Mouse (Mus musculus): Measurements from ENCODE around the gene Mroh7. TPM values are rescaled to one million over a fixed set of nuclear protein-coding genes. Genes with fewer than 3 reads are reported as not detected.

The Mroh7 gene
- total and polyA plus RNA-seq, 3 experiments, result 0.29 to 1.2 (median 0.34) TPM

GRCm38 (mm10) chr4:106644218-106644610 is 86.5 kb downstream of the Mroh7 start:
- 67% methylated on average over 6 of the region's 6 CpGs for WGBS
- intact Hi-C loops (cut with DNase I), result no loop called here
- no peaks in the 10 kb centered on the region for H3K27me3 ChIP-seq (ENCODE audit: control insufficient read depth, insufficient read depth, low read length)
- no peak overlapping the region; the same call in 1 of the 2 replicates for H3K27ac ChIP-seq
- H3K9ac ChIP-seq (ENCODE audit: low read depth, low read length), result no peak overlapping the region
- no peak overlapping the region for H3K4me3 ChIP-seq
- TF ChIP-seq POLR2A (IDR thresholded peaks at IDR 0.05; ENCODE audit: insufficient read depth, low read depth, low read length) (no peak), CTCF (IDR thresholded peaks at IDR 0.05) (no peak), EP300 (IDR thresholded peaks at IDR 0.05; ENCODE audit: insufficient read depth, low read depth, low read length) (no peak)
- H3K36me3 ChIP-seq (ENCODE audit: control insufficient read depth, insufficient read depth, low read length), result no peaks in the 10 kb centered on the region
- DNase-seq, result no peak
- peaks cover 1% of the 10 kb centered on the region for H3K4me1 ChIP-seq (ENCODE audit: control insufficient read depth, insufficient read depth, low read length)
- no peaks in the 10 kb centered on the region for H3K79me2 ChIP-seq (replicated peaks; ENCODE audit: control insufficient read depth, insufficient read depth, low read length)

GRCm38 (mm10) chr4:106643483-106644217 is 87.1 kb downstream of the Mroh7 start:
- intact Hi-C loops (cut with DNase I), result no loop called here
- H3K4me3 ChIP-seq, result no peak overlapping the region
- no peak overlapping the region for H3K9ac ChIP-seq (ENCODE audit: low read depth, low read length)
- H3K79me2 ChIP-seq (replicated peaks; ENCODE audit: control insufficient read depth, insufficient read depth, low read length), result no peaks in the 10 kb centered on the region
- H3K27ac ChIP-seq, result no peak overlapping the region
- no peak for TF ChIP-seq CTCF (IDR thresholded peaks at IDR 0.05)
- TF ChIP-seq POLR2A (IDR thresholded peaks at IDR 0.05; ENCODE audit: insufficient read depth, low read depth, low read length), result no peak
- TF ChIP-seq EP300 (IDR thresholded peaks at IDR 0.05; ENCODE audit: insufficient read depth, low read depth, low read length), result no peak
- no peak for DNase-seq
- WGBS, result 18% methylated on average over 8 of the region's 8 CpGs
- H3K36me3 ChIP-seq (ENCODE audit: control insufficient read depth, insufficient read depth, low read length), result no peaks in the 10 kb centered on the region
- peaks cover 1% of the 10 kb centered on the region for H3K4me1 ChIP-seq (ENCODE audit: control insufficient read depth, insufficient read depth, low read length)
- no peaks in the 10 kb centered on the region for H3K27me3 ChIP-seq (ENCODE audit: control insufficient read depth, insufficient read depth, low read length)

GRCm38 (mm10) chr4:106634086-106634479 is 96.6 kb downstream of the Mroh7 start:
- Histone ChIP-seq H3K27me3 (ENCODE audit: control insufficient read depth, insufficient read depth, low read length) (no peaks in the 10 kb centered on the region), H3K36me3 (ENCODE audit: control insufficient read depth, insufficient read depth, low read length) (no peaks in the 10 kb centered on the region), H3K4me1 (ENCODE audit: control insufficient read depth, insufficient read depth, low read length) (no peaks in the 10 kb centered on the region), H3K79me2 (replicated peaks; ENCODE audit: control insufficient read depth, insufficient read depth, low read length) (no peaks in the 10 kb centered on the region), H3K4me3 (no peak overlapping the region), H3K27ac (no peak overlapping the region), H3K9ac (ENCODE audit: low read depth, low read length) (no peak overlapping the region)
- 41% methylated on average over 9 of the region's 9 CpGs for WGBS
- no peak for DNase-seq
- TF ChIP-seq CTCF (IDR thresholded peaks at IDR 0.05), result no peak
- TF ChIP-seq POLR2A (IDR thresholded peaks at IDR 0.05; ENCODE audit: insufficient read depth, low read depth, low read length), result no peak
- TF ChIP-seq EP300 (IDR thresholded peaks at IDR 0.05; ENCODE audit: insufficient read depth, low read depth, low read length), result no peak
- intact Hi-C loops (cut with DNase I), result loop anchor here (5.0 kb wide), 1 partner anchor 528 kb away; no protein-coding TSS in a partner anchor

GRCm38 (mm10) chr4:106633281-106634085 is 97.2 kb downstream of the Mroh7 start:
- Histone ChIP-seq H3K4me3 (no peak overlapping the region), H3K79me2 (replicated peaks; ENCODE audit: control insufficient read depth, insufficient read depth, low read length) (no peaks in the 10 kb centered on the region), H3K36me3 (ENCODE audit: control insufficient read depth, insufficient read depth, low read length) (no peaks in the 10 kb centered on the region), H3K27ac (no peak overlapping the region), H3K9ac (ENCODE audit: low read depth, low read length) (no peak overlapping the region), H3K4me1 (ENCODE audit: control insufficient read depth, insufficient read depth, low read length) (no peaks in the 10 kb centered on the region), H3K27me3 (ENCODE audit: control insufficient read depth, insufficient read depth, low read length) (no peaks in the 10 kb centered on the region)
- no peak for DNase-seq
- 31% methylated on average over 8 of the region's 8 CpGs for WGBS
- TF ChIP-seq CTCF (IDR thresholded peaks at IDR 0.05), result no peak
- TF ChIP-seq EP300 (IDR thresholded peaks at IDR 0.05; ENCODE audit: insufficient read depth, low read depth, low read length), result no peak
- no peak for TF ChIP-seq POLR2A (IDR thresholded peaks at IDR 0.05; ENCODE audit: insufficient read depth, low read depth, low read length)
- intact Hi-C loops (cut with DNase I), result loop anchor here (5.0 kb wide), 1 partner anchor 529 kb away; no protein-coding TSS in a partner anchor

GRCm38 (mm10) chr4:106632313-106632712 is 98.4 kb downstream of the Mroh7 start:
- H3K36me3 ChIP-seq (ENCODE audit: control insufficient read depth, insufficient read depth, low read length), result no peaks in the 10 kb centered on the region
- no peaks in the 10 kb centered on the region for H3K27me3 ChIP-seq (ENCODE audit: control insufficient read depth, insufficient read depth, low read length)
- H3K79me2 ChIP-seq (replicated peaks; ENCODE audit: control insufficient read depth, insufficient read depth, low read length), result no peaks in the 10 kb centered on the region
- H3K9ac ChIP-seq (ENCODE audit: low read depth, low read length), result no peak overlapping the region
- TF ChIP-seq EP300 (IDR thresholded peaks at IDR 0.05; ENCODE audit: insufficient read depth, low read depth, low read length) (no peak), CTCF (IDR thresholded peaks at IDR 0.05) (no peak), POLR2A (IDR thresholded peaks at IDR 0.05; ENCODE audit: insufficient read depth, low read depth, low read length) (no peak)
- no peak overlapping the region for H3K4me3 ChIP-seq
- 75% methylated on average over 1 of the region's 3 CpGs for WGBS
- intact Hi-C loops (cut with DNase I), result loop anchor here (5.0 kb wide), 1 partner anchor 530 kb away; no protein-coding TSS in a partner anchor
- H3K4me1 ChIP-seq (ENCODE audit: control insufficient read depth, insufficient read depth, low read length), result no peaks in the 10 kb centered on the region
- no peak for DNase-seq
- H3K27ac ChIP-seq, result no peak overlapping the region

Other genes starting within 250 kb of the Mroh7 start
- gene Bsnd, start 238.6 kb downstream of the Mroh7 start, total RNA-seq (2021), result not detected
- not detected in 2 replicates for gene Bsnd, start 238.6 kb downstream of the Mroh7 start, polyA plus RNA-seq (2012; rRNA removed)
- 1 to 10 TPM; 1.4 to 4.0 TPM for gene Dhcr24, start 169.9 kb downstream of the Mroh7 start, total RNA-seq (2021)
- 5.2 and 5.4 TPM in 2 replicates for gene Dhcr24, start 169.9 kb downstream of the Mroh7 start, polyA plus RNA-seq (2012; rRNA removed)
- not detected for gene Lexm, start 113.7 kb downstream of the Mroh7 start, total RNA-seq (2021)
- gene Lexm, start 113.7 kb downstream of the Mroh7 start, polyA plus RNA-seq (2012; rRNA removed), result not detected in 2 replicates
- gene Ttc22, start 108.5 kb downstream of the Mroh7 start, total RNA-seq (2021), result not detected
- gene Ttc22, start 108.5 kb downstream of the Mroh7 start, polyA plus RNA-seq (2012; rRNA removed), result 0.15 and 0.21 TPM in 2 replicates
- gene Pars2, start 79.9 kb downstream of the Mroh7 start, total RNA-seq (2021), result 1 to 10 TPM; 4.9 to 5.9 TPM
- gene Pars2, start 79.9 kb downstream of the Mroh7 start, polyA plus RNA-seq (2012; rRNA removed), result 6.7 and 11.5 TPM in 2 replicates
- gene Ttc4, start 52.0 kb downstream of the Mroh7 start, total RNA-seq (2021), result 10 to 100 TPM; 16.9 to 18.5 TPM
- 28.7 and 43.8 TPM in 2 replicates for gene Ttc4, start 52.0 kb downstream of the Mroh7 start, polyA plus RNA-seq (2012; rRNA removed)
- gene Fam151a, start 3.0 kb upstream of the Mroh7 start, total RNA-seq (2021), result under 1 TPM; 0.23 to 0.31 TPM
- 0.31 and 0.41 TPM in 2 replicates for gene Fam151a, start 3.0 kb upstream of the Mroh7 start, polyA plus RNA-seq (2012; rRNA removed)
- gene Acot11, start 74.1 kb upstream of the Mroh7 start, total RNA-seq (2021), result 10 to 100 TPM; 27.5 to 48.6 TPM
- gene Acot11, start 74.1 kb upstream of the Mroh7 start, polyA plus RNA-seq (2012; rRNA removed), result 16.4 and 25.2 TPM in 2 replicates
- gene Ssbp3, start 179.8 kb upstream of the Mroh7 start, total RNA-seq (2021), result 10 to 100 TPM; 37.3 to 39.0 TPM
- 26.1 and 26.6 TPM in 2 replicates for gene Ssbp3, start 179.8 kb upstream of the Mroh7 start, polyA plus RNA-seq (2012; rRNA removed)